Mouse (Mus musculus) neural tube, embryonic 15.5 days (tissue): ENCODE measurements around the gene Gm20388. TPM values are rescaled to one million over a fixed set of nuclear protein-coding genes. Genes with fewer than 3 reads are reported as not detected.

Experiments
- ATAC-seq: fragments of 200-750 bp; cut with Nextera tagmentation; 2 replicates; pipeline ENCODE4 v1.8.0; 2017; ENCODE audit warnings: mild to moderate bottlenecking, moderate TSS enrichment, moderate library complexity; ENCODE audit not compliant: low FRiP score
- H3K27ac ChIP-seq: fragments of 300-500 bp; sonication (generic); replicated peaks from 2 replicates; pipeline ENCODE4 v1.5.1; 2015; ENCODE audit warnings: mild to moderate bottlenecking, inconsistent platforms
- H3K27me3 ChIP-seq: fragments of 300-500 bp; sonication (generic); replicated peaks from 2 replicates; pipeline ENCODE4 v1.6.1; 2015; ENCODE audit warnings: inconsistent platforms
- H3K36me3 ChIP-seq: fragments of 300-500 bp; sonication (generic); 2 replicates; pipeline ENCODE4 v1.6.1; 2015; ENCODE audit warnings: inconsistent platforms
- H3K4me1 ChIP-seq: fragments of 300-500 bp; sonication (generic); 2 replicates; pipeline ENCODE4 v1.6.1; 2015; ENCODE audit warnings: inconsistent platforms
- H3K4me2 ChIP-seq: fragments of 300-500 bp; sonication (generic); 2 replicates; pipeline ENCODE4 v1.6.1; 2015; ENCODE audit warnings: inconsistent platforms, mild to moderate bottlenecking, moderate library complexity
- H3K4me3 ChIP-seq: fragments of 300-500 bp; sonication (generic); replicated peaks from 2 replicates; pipeline ENCODE4 v1.5.1; 2015; ENCODE audit warnings: mild to moderate bottlenecking, inconsistent platforms
- H3K9ac ChIP-seq: fragments of 300-500 bp; sonication (generic); replicated peaks from 2 replicates; pipeline ENCODE4 v1.6.1; 2015; ENCODE audit warnings: mild to moderate bottlenecking, inconsistent platforms
- H3K9me3 ChIP-seq: fragments of 300-500 bp; sonication (generic); replicated peaks from 2 replicates; pipeline ENCODE4 v1.6.1; 2016; ENCODE audit warnings: inconsistent platforms
- WGBS: fragments of 180-500 bp; shearing (Covaris S2); methylation state at CpG from one replicate; pipeline ENCODE4 v1.1.7; 2015; ENCODE audit warnings: mixed read lengths; 5-methylcytosine and 5-hydroxymethylcytosine counted together
- polyA plus RNA-seq: library from polyadenylated mRNA; unstranded; fragments of >200 nt; fragmentation: Nextera tagmentation; extraction: Ambion mirVana; gene quantifications from 2 replicates; pipeline ENCODE4 v1.2.1, GENCODE M21; 2015

Gm20388 gene
- polyA plus RNA-seq, 1 experiment from 2014 or later: not detected

GRCm38 (mm10) chr8:121998631-121999030 lies 2088.0 kb downstream of the Gm20388 start:
- no peak overlapping the region for H3K9ac ChIP-seq
- H3K9me3 ChIP-seq: no peaks in the 10 kb centered on the region
- no peaks in the 10 kb centered on the region for H3K4me1 ChIP-seq
- no peak overlapping the region for H3K4me3 ChIP-seq
- H3K27me3 ChIP-seq: no peaks in the 10 kb centered on the region
- H3K4me2 ChIP-seq: no peak overlapping the region
- 95% methylated on average over 4 of the region's 4 CpGs for WGBS
- no peak overlapping the region for H3K27ac ChIP-seq
- peaks cover 73% of the 10 kb centered on the region for H3K36me3 ChIP-seq
- ATAC-seq: no peak

- WGBS: 93% methylated on average over 5 of the region's 5 CpGs
- ATAC-seq: no peak
- Histone ChIP-seq H3K4me2 (no peak overlapping the region), H3K9me3 (no peaks in the 10 kb centered on the region), H3K27me3 (no peaks in the 10 kb centered on the region), H3K4me1 (no peaks in the 10 kb centered on the region), H3K36me3 (peaks cover 71% of the 10 kb centered on the region), H3K27ac (no peak overlapping the region), H3K4me3 (no peak overlapping the region), H3K9ac (no peak overlapping the region)
Measured at GRCm38 (mm10) chr8:121999211-121999610, 2088.6 kb downstream of the Gm20388 start.

- no peak for ATAC-seq
- WGBS: 80% methylated on average over 15 of the region's 15 CpGs
- Histone ChIP-seq H3K27ac (no peak overlapping the region), H3K9me3 (no peaks in the 10 kb centered on the region), H3K9ac (no peak overlapping the region), H3K4me1 (no peaks in the 10 kb centered on the region), H3K36me3 (peaks cover 75% of the 10 kb centered on the region), H3K27me3 (no peaks in the 10 kb centered on the region), H3K4me3 (no peak overlapping the region), H3K4me2 (no peak overlapping the region)
Measured at GRCm38 (mm10) chr8:122001339-122002115, 2090.9 kb downstream of the Gm20388 start.

GRCm38 (mm10) chr8:122003646-122004045 lies 2093.0 kb downstream of the Gm20388 start:
- Histone ChIP-seq H3K4me2 (no peak overlapping the region), H3K27me3 (no peaks in the 10 kb centered on the region), H3K4me1 (0 out of 2 replicates have a peak, but pooled peaks cover 2% of the 10 kb centered on the region), H3K9ac (no peak overlapping the region), H3K9me3 (no peaks in the 10 kb centered on the region), H3K4me3 (no peak overlapping the region), H3K27ac (no peak overlapping the region), H3K36me3 (peaks cover 74% of the 10 kb centered on the region)
- WGBS: 87% methylated on average over 8 of the region's 8 CpGs
- no peak for ATAC-seq

GRCm38 (mm10) chr8:122004131-122004530 lies 2093.5 kb downstream of the Gm20388 start:
- Histone ChIP-seq H3K27ac (no peak overlapping the region), H3K27me3 (no peaks in the 10 kb centered on the region), H3K9ac (no peak overlapping the region), H3K4me2 (no peak overlapping the region), H3K4me3 (no peak overlapping the region), H3K9me3 (no peaks in the 10 kb centered on the region), H3K4me1 (0 out of 2 replicates have a peak, but pooled peaks cover 2% of the 10 kb centered on the region), H3K36me3 (peaks cover 74% of the 10 kb centered on the region)
- WGBS: 80% methylated on average over 5 of the region's 5 CpGs
- ATAC-seq: no peak

GRCm38 (mm10) chr8:122005422-122006204 lies 2095.0 kb downstream of the Gm20388 start:
- Histone ChIP-seq H3K36me3 (peaks cover 69% of the 10 kb centered on the region), H3K27ac (no peak overlapping the region)
- ATAC-seq: no peak

GRCm38 (mm10) chr8:122006688-122007484 lies 2096.2 kb downstream of the Gm20388 start:
- Histone ChIP-seq H3K9me3 (no peaks in the 10 kb centered on the region), H3K36me3 (peaks cover 61% of the 10 kb centered on the region), H3K27me3 (no peaks in the 10 kb centered on the region), H3K27ac (no peak overlapping the region), H3K4me3 (no peak overlapping the region), H3K4me2 (no peak overlapping the region), H3K9ac (no peak overlapping the region), H3K4me1 (0 out of 2 replicates have a peak, but pooled peaks cover 2% of the 10 kb centered on the region)
- WGBS: 73% methylated on average over 13 of the region's 13 CpGs
- no peak for ATAC-seq

More at GRCm38 (mm10) chr8:122005422-122006204, 2095.0 kb downstream of the Gm20388 start:
- H3K4me2 ChIP-seq: no peak overlapping the region
- 0 out of 2 replicates have a peak, but pooled peaks cover 2% of the 10 kb centered on the region for H3K4me1 ChIP-seq
- H3K9me3 ChIP-seq: no peaks in the 10 kb centered on the region
- no peak overlapping the region for H3K9ac ChIP-seq
- WGBS: 87% methylated on average over 25 of the region's 25 CpGs
- H3K4me3 ChIP-seq: no peak overlapping the region
- H3K27me3 ChIP-seq: no peaks in the 10 kb centered on the region

GRCm38 (mm10) chr8:122008395-122008794 lies 2097.8 kb downstream of the Gm20388 start:
- Histone ChIP-seq H3K36me3 (peaks cover 48% of the 10 kb centered on the region), H3K4me1 (0 out of 2 replicates have a peak, but pooled peaks cover 2% of the 10 kb centered on the region), H3K27ac (no peak overlapping the region), H3K9me3 (no peaks in the 10 kb centered on the region), H3K4me3 (no peak overlapping the region), H3K27me3 (no peaks in the 10 kb centered on the region), H3K4me2 (no peak overlapping the region), H3K9ac (no peak overlapping the region)
- WGBS: 88% methylated on average over 5 of the region's 5 CpGs
- ATAC-seq: no peak

GRCm38 (mm10) chr8:122010638-122011037 lies 2100.0 kb downstream of the Gm20388 start:
- H3K27ac ChIP-seq: no peak overlapping the region
- H3K9me3 ChIP-seq: no peaks in the 10 kb centered on the region
- no peak overlapping the region for H3K9ac ChIP-seq
- peaks cover 40% of the 10 kb centered on the region for H3K36me3 ChIP-seq
- peaks cover 2% of the 10 kb centered on the region; the same call in 1 of the 2 replicates for H3K4me1 ChIP-seq
- H3K4me2 ChIP-seq: no peak overlapping the region
- ATAC-seq: no peak
- H3K27me3 ChIP-seq: no peaks in the 10 kb centered on the region
- WGBS: 91% methylated on average over 5 of the region's 5 CpGs
- no peak overlapping the region for H3K4me3 ChIP-seq

- Histone ChIP-seq H3K27me3 (no peaks in the 10 kb centered on the region), H3K4me2 (no peak overlapping the region), H3K4me3 (no peak overlapping the region), H3K9me3 (no peaks in the 10 kb centered on the region), H3K27ac (no peak overlapping the region), H3K9ac (no peak overlapping the region), H3K36me3 (peaks cover 38% of the 10 kb centered on the region), H3K4me1 (peaks cover 2% of the 10 kb centered on the region; the same call in 1 of the 2 replicates)
- ATAC-seq: no peak
- WGBS: 53% methylated on average over 7 of the region's 7 CpGs
Measured at GRCm38 (mm10) chr8:122011066-122011588, 2100.5 kb downstream of the Gm20388 start.

- no peak overlapping the region for H3K27ac ChIP-seq
- H3K27me3 ChIP-seq: no peaks in the 10 kb centered on the region
- peaks cover 23% of the 10 kb centered on the region for H3K36me3 ChIP-seq
- H3K4me1 ChIP-seq: peaks cover 5% of the 10 kb centered on the region
- no peak for ATAC-seq
- no peak overlapping the region for H3K4me2 ChIP-seq
- H3K9ac ChIP-seq: no peak overlapping the region
- WGBS: 66% methylated on average over 3 of the region's 3 CpGs
- H3K4me3 ChIP-seq: no peak overlapping the region
- no peaks in the 10 kb centered on the region for H3K9me3 ChIP-seq
Measured at GRCm38 (mm10) chr8:122014606-122015005, 2104.0 kb downstream of the Gm20388 start.
